Mouse (Mus musculus) urinary bladder, postnatal 4 days (tissue): ENCODE results near the gene Phldb1.

ENCODE experiments used
- DNase-seq, 2 experiments: peaks; one replicate each; pipeline ENCODE4 v3.0.0; 2021 to 2022; ENCODE audit warnings: low spot score in 2 of 2

Gene Phldb1

GRCm38 (mm10) chr9:44708925-44709324 is 26.1 kb downstream of the Phldb1 start:
- DNase-seq: no peak

GRCm38 (mm10) chr9:44708429-44708765 is 26.6 kb downstream of the Phldb1 start:
- DNase-seq: peak; percentile 81 to 86

- no peak for DNase-seq
These were observed 27.1 kb downstream of the Phldb1 start for GRCm38 (mm10) chr9:44707749-44708428.

GRCm38 (mm10) chr9:44699730-44700129 is 35.3 kb downstream of the Phldb1 start:
- no peak for DNase-seq

- DNase-seq: no peak
These were observed 35.8 kb downstream of the Phldb1 start for GRCm38 (mm10) chr9:44699196-44699595.

- no peak for DNase-seq
These were observed 37.1 kb downstream of the Phldb1 start for GRCm38 (mm10) chr9:44697866-44698265.

GRCm38 (mm10) chr9:44693071-44693470 is 41.9 kb downstream of the Phldb1 start:
- DNase-seq: no peak

- DNase-seq: no peak
These were observed 43.1 kb downstream of the Phldb1 start for GRCm38 (mm10) chr9:44691671-44692520.

- no peak for DNase-seq
These were observed 44.4 kb downstream of the Phldb1 start for GRCm38 (mm10) chr9:44690641-44691040.

- DNase-seq: no peak
These were observed 47.0 kb downstream of the Phldb1 start for GRCm38 (mm10) chr9:44688013-44688412.

GRCm38 (mm10) chr9:44686638-44687037 is 48.4 kb downstream of the Phldb1 start:
- DNase-seq: no peak

GRCm38 (mm10) chr9:44685346-44686330 is 49.4 kb downstream of the Phldb1 start:
- peak; percentile 68 to 78 for DNase-seq

- no peak for DNase-seq
These were observed 52.0 kb downstream of the Phldb1 start for GRCm38 (mm10) chr9:44683046-44683445.

- no peak for DNase-seq
These were observed 55.4 kb downstream of the Phldb1 start for GRCm38 (mm10) chr9:44679565-44679964.

GRCm38 (mm10) chr9:44678288-44678871 is 56.6 kb downstream of the Phldb1 start:
- DNase-seq: no peak

- no peak for DNase-seq
These were observed 62.0 kb downstream of the Phldb1 start, which contains the start of gene Treh for GRCm38 (mm10) chr9:44673005-44673404. Treh (plus strand) TSS chr9:44673233.

- DNase-seq: no peak
These were observed 62.6 kb downstream of the Phldb1 start for GRCm38 (mm10) chr9:44672291-44672865.

- no peak for DNase-seq
These were observed 63.6 kb downstream of the Phldb1 start for GRCm38 (mm10) chr9:44671416-44671815.

GRCm38 (mm10) chr9:44663706-44664105 is 71.3 kb downstream of the Phldb1 start:
- DNase-seq: no peak

- DNase-seq: peak in 1 of 2 experiments; percentile 39
These were observed 79.6 kb downstream of the Phldb1 start for GRCm38 (mm10) chr9:44655098-44656066.
